Mouse (Mus musculus) mature B cell (primary cell): ENCODE measurements around the gene Tsn.

Experiments used
- in situ Hi-C: fragments of 300-500 bp; cut with MboI; formaldehyde crosslinking; loops from 2 replicates; pipeline ENCODE4 v1.14.3; 2019

Tsn gene

DNA sequence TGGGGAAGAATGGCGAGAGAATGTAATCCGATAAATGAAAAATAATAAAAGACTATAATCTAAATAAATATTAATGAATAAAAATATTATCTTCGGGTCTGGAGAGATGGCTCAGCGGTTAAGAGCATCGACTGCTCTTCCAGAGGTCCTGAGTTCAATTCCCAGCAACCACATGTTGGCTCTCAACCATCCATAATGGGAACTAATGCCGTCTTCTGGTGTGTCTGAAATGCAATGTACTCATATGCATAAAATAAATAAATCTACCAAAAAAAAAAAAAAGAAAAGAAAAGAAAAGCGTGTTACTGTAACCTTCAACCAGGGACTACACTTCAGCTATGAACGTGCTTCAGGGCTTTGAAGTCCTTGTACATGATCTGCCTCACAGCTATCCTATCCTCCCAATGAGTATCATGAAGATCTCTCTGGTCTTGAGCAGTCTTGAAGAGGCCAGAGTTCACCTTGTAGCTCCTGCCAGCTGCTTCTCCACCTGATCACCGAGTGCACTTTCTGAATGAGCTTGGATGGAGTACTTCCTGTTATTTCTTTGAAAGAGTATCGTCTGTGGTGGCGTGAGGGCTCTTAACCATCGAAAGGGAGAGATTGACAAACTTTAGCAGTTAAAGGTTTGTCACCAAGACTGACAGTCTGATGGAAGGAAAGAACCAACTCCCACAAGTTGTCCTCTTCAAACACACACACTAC, at the start of gene Tsn:
Gene Tsn (minus strand): TSS at position 118 of the 705 bp plus-strand sequence.
- in situ Hi-C loops: no loop called here

DNA sequence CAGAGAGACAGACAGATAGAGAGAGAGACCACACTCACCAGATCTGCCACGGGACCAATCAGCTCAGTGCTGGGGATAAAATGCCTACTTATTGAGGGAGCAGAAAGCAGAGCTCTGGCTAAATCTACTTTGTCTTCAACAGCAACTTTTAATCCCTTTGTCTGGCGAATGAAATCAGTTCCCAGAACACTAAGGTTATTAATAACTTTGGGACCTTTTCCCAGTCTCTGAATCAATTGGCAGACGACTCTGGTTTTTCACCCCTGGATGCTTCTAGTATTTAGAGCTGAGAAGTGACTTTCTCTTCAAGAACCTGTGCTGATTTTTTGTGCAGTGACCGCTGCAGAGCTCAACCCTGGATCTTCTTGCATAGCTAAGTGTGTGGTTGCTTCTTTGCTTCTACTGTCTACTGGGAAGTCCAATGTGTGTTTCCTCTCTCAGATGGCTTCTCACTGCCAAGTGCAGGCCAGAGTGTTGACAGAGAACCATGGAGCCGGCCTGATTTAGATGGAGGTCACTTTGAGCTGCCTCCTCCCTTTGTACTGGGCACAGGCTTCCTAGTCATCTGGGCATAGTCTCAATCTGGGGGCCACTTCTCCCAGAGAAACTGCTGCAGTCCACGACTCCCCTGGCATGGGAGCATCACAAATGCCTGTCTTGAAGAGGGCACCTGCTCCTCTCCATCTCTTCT, 47.7 kb upstream of the Tsn start:
- in situ Hi-C loops: no loop called here

DNA sequence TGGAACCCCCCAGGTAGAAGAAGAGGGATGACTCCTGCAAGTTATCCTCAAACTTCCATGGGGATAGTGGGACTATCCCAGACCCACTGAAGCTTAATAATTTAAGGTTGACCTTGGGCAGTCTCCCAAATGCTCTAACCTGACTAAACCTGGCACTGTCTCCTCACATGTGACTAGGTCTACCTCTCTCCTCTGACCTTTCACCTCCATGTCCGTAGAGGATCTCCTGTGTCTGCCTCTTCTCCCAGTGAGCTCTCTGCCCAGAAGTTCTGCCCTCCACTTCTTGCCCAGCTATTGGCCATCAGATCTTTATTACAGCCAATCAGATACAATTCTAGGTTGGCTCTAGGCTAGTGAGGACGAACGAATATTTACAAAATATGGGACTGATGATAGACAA, 38.4 kb upstream of the Tsn start:
- in situ Hi-C loops: no loop called here

DNA sequence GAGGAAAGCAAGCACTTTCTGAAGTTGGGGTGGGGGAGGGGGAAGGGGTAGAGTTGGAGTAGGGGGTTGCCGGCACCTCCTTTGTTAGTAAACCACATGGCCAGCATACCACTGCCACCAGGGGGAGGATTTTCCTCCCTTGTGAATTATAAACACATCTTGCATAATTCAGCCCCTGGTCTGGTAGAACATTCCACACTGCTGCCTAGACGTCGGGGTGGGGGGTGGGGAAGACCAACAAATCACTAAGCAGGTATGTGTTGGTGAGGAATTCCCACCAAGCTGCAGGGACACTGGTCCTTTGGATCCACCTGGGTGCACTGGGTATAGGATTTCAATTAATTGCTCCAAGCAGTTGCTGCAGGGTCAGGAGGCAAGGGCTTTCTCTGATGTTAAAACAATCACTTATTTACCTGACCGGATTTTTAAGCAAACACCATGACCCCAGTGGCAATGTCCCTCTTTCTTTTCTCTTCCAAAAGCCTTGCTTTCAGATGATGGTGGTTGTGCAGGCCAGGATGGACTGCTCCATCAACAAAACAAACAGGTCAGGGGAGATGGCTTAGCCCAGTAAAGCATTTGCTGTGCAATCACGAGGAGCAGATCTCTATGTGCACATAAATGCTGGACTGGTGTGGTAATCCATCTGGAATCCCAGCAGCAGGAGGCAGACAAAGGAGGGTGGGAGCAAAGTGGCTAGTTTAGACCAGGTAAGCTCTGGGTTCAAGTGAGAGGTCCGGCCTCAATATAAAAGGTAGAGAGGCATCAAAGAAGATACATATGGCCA, 32.3 kb upstream of the Tsn start:
- in situ Hi-C loops: no loop called here

DNA sequence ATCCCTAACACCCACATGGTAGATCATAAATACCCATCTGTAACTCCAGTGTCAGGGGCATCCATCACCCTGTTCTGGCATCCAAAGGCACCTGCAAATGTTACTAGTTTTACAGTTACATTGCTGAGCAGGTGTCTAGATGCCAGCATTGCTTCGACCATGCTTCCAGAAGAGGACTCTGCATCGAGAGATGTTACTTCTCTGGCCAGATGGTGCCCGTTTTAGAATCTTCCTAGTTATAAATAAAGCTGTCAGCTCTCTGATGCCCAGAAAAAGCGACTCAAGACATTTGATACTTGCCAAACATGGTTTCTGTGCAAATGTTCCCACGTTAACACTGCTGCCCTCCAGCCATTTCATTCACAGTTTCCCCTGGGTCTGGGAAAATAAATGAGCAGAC, 26.4 kb upstream of the Tsn start:
- in situ Hi-C loops: no loop called here

DNA sequence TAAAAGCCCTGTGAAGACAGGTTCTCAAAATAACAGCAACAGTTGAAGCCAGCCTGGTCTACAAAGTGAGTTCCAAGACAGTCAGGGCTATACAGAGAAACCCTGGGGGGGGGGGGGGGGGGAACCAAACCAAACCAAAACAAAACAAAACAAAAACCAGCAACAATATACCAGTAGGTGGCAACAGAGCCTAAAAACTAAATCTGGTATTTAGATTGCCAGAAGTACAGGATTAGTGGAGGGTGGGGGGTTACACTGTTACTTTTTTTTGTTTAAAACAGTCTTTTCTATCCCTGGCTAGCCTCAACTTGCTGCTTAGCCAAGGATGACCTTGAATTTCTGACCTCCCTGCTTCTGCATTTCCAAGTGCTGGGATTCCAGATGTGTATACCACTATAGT, 24.3 kb upstream of the Tsn start:
- in situ Hi-C loops: no loop called here

DNA sequence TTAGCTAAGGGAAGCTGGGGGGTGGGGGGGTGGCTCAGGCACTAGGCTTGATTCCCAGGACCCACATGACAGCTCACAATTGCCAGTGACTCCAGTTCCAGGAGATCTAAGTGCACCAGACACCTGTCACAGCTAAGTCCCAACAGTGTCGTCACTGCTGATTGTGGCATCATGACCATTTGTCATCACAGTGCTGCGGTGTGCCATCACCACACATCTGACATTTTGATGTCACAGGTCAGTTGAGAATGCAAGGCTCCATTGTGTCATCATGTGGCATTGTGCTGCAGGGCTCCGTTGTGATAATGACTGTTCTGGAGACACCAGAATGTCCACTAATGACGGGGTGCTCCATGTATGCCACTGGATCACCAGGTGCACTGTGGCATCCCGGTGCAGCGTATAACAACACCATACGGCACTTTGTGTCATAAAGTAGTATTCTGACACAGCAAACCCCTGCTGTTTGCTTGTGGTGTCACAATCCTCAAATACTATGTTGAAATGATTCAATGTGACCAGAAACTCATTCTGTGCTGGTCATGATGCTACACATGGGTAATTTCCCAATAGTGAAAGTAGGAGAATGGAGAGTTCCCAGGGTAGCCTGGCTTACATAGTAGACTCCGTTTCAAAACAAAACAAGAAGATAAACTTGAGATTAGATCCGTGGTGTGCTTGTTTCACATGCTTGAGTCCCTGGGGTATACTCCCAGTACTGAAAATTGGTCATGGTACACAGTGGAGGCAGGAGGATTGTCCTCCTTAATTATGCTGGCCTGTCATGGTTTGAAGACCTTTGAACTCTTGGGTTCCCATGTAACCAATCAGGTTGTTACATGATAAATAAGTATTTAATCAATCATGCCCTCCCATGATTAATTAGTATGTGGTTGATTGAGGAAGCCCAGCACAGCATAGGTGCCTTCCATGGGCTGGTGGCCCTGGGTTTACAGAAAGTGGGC, 23.5 kb upstream of the Tsn start:
- in situ Hi-C loops: no loop called here

DNA sequence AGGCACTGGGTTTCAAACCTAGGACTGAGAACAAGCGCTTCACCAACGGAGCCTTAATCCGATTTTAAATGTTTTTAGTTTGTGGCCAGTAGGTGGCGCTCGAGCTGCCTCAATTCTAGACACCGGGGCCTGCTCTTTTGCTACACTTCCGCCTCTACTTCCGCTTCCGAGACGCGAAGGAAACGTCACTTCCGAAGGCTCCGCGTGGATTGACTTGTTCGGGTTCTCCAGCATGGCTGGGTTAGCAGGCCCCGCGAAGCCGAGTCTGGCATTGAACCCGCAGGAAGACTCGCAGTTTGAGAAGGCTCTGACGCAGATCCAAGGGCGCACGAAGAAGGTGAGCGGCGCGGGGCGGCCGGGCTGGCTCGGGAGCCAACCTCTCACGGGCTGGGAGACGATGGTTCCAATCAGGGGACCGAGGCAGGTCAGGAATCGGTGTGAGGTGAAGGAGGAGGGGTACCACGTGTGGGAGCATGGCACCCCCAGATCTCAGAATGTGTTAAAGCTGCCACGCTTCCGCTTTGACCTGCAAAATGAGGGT, 10.2 kb upstream of the Tsn start, which contains the start of gene Nifk:
Gene Nifk (plus strand): TSS at position 179 of the 541 bp plus-strand sequence.
- in situ Hi-C loops: loop anchor here (10.0 kb wide), 1 partner anchor 143 kb away; no protein-coding TSS in a partner anchor

DNA sequence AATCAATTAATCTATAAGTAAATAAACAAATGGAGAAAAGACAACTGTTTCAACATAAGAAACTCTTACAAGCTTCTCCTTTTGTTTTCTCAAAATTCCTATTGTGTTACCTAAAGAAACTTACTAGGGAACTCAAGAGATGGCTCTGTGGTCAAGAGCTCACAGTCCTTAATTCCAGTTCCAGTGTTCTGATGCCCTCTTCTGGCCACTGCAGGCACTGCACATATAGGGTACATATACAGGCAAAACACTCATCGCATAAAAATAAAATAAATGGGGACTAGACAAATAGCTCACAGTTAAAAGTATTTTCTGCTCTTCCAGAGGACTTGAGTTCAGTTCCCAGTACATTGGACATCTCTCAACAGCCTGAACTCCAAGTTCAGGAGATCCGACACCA, 9.2 kb upstream of the Tsn start:
- in situ Hi-C loops: loop anchor here (10.0 kb wide), 1 partner anchor 144 kb away; no protein-coding TSS in a partner anchor

DNA sequence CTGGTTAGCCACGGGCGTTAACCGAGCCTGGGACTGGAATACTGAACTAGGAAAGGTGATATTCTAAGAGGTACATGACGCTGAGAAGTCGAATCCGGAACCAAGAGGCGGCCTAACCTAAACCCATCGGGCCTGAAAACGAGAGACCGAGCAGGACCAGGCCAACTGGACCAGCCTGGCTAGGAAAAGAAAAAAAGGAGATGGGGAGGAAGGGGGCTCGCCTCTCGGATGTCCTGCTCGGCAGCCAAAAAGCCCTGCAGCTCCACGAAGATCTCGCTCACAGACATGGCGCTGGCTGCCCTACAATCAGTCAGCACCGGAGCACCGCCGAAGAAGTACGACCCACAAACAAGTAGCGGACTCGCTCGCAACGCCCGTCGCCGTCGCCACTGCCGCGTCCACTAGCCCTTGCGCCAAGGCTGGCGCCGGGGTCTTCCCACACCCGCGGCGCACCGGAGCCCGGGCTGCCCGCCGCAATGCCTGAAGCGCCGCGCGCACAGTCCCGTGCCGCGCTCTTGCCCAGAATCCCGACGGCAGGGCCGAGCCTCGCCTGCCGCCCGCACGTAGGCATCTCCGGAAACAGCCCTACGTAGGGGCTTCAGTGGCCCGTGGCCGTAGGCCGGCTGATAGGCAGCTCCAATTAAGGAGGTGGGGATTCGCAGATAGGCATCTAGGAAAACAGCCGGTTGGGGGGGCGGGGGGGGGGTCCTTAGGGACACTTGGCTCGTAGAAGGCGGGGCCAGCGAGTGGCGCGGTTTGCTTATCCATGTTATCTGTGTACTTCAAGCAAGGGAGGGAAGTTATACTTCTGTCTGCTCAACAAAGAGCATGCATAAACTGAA, 538 bp downstream of the Tsn start:
- in situ Hi-C loops: no loop called here

DNA sequence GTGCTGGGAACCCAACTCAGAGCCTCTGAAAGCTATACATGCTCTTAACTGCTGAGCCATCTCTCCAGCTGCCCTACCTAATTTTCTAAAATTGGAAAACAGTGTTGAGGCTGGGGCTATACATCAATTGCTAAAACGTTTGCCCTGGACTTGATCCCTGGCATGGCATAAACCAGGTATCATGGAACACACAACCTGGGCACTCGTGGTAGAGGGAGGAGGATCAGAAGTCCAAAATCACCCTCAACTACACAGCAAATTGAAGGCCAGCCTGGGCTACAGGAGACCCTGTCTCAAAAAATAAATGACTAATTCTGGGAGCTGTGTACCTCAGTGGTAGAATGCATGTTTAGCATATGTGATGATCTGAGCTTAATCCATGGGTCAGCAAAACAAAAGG, 13.8 kb downstream of the Tsn start:
- in situ Hi-C loops: no loop called here

DNA sequence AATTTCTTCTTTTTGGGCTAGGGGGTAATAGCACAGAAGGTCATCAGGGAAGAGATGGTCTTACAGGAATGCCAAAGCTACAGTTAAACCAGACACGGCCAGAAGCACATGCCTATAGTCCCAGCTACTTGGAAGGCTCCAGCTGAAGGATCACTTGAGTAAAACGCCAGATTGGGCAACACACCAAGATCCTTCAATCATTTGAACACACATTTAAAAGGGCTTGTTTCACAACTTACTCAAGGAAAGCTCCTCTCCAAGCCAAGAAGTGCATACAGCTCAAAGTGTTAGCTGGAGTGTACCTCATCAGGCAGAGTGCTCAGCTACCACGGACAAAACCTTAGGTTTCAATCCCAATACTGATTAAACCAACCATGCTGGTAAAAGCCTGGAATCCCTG, 14.9 kb downstream of the Tsn start:
- in situ Hi-C loops: no loop called here

DNA sequence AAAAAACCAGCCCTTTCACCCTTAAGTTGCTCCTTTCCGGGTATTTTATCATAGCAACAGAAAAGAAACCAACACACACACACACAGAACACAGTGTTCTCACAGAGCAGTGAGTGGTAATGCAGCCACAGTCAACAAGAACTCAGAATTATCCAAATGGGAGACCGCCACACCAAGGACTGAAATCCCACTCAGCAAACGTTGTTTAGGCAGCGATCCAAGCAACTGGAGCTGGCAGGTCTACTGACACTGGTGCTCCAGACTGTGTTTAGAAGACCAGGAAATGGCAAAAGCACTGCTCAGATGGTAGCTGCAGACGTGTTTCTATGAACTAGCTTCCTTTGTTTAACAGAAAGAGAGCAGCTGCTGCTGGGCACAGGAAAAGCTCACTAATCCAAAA, 16.7 kb downstream of the Tsn start:
- in situ Hi-C loops: no loop called here

DNA sequence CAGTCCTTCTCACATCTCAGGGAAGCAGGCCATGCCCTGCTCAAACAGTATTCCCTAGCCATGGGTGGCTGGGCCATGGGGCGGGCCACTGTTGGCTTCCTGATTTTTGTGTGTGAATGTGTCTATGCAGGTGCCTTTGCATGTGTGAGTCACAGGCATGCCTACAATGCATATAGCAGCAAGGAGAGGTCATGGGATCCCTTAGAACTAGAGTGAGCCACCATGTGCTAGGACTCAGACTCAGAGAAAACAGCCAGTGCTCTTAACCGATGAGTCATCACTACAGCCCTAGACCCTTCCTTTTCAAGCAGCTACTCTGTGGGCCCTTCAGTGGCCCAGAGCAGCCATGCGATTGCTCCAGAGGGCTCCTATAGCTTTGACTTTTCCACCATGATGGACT, 17.3 kb downstream of the Tsn start:
- in situ Hi-C loops: no loop called here

DNA sequence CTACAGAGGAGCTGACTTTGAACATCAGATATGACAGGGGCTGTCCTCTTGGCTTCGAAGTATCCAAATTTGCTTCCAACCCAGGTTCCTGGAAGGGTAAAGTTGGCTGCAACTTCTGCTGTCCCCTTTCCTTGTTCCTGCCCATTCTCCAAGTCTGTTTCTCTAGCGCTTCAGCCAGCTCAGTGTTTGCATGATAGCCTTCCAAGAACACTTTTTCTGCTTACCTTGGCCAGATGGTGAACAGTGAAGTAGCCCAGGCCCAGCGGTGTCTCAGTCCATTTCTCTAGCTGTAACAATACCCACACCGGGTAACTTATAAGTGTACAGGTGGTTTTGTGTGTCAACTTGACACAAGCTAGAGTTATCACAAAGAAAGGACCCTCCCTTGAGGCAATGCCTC, 19.2 kb downstream of the Tsn start:
- in situ Hi-C loops: no loop called here

DNA sequence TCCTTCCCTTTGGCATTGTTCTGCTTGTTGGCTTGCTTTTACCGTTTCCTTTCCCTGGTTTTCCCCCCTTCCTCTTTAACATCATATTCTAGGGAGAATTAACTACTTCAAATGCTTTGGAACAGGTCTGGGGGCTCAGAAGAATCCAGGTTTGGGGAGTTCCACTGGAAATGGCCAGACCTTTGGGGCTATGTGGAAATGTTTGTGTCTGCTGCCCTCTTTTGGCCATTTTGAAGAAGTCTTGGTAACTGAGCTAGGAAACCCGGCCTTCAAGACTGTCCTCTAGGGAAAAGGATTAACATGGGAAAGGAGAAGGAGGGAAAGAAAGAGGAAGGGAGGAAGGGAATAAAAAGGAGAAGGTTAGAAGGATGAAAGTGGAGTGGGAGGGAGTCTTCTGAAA, 36.4 kb downstream of the Tsn start:
- in situ Hi-C loops: no loop called here

DNA sequence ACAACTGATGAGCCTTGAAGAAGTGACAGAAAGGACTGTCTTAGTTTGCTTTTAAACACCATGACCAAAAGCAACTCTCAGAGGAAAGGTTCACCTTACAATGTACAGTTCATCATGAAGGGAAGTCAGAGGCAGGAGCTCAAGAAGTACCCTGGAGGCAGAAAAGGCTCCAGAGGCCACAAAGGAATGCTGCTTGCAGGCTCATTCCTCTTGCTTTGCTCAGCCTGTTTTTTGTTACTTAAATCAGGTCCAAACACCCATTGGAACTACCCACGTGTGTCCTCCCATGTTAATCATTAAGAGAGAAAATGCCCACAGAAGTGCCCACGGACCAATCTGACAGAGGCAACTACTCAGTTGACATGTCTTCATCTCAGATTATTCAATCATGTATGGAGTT, 59.6 kb downstream of the Tsn start:
- in situ Hi-C loops: no loop called here
